Comparison of ENCODE assay signal across 8 mouse cellular contexts in genomic region chr2:26639838-26640830, GRCm38 (mm10). TPM values are rescaled to one million over a fixed set of nuclear protein-coding genes. Genes with fewer than 3 reads are reported as not detected.
A peak's percentile ranks its signal among the peaks of the same experiment; 100 is the strongest.
DNase-seq lines count a peak whose midpoint lies in the region; TF ChIP-seq lines count a peak whose summit lies in the region.

No protein-coding gene starts in this region.

- peaks cover 5% of the 10 kb centered on the region for H3K4me1 ChIP-seq in cortical plate, adult 2 months (ENCODE audit: control insufficient read depth, insufficient read depth, low read length)

- intact Hi-C loops in left cerebral cortex, adult 2 months (cut with DNase I) = loop anchor here (5.0 kb wide), 1 partner anchor 193 kb away; the partner anchor contains the start of gene Sec16a

- peaks cover 26% of the 10 kb centered on the region for H3K36me3 ChIP-seq in macrophage (ENCODE audit: inconsistent target)

- peak; percentile 74 for TF ChIP-seq CTCF in cortical plate, adult 2 months (IDR thresholded peaks at IDR 0.05; ENCODE audit: extremely low read depth, insufficient read depth, low read length)
- peak; percentile 99 for TF ChIP-seq CTCF in left cerebral cortex, adult 2 months (IDR thresholded peaks at IDR 0.05)

- peak overlapping the region; percentile 74 for H3K27ac ChIP-seq in cortical plate, adult 2 months (ENCODE audit: insufficient read depth, low read length)
- peak overlapping the region; percentile 89 for H3K27ac ChIP-seq in left cerebral cortex, adult 2 months
- H3K27ac ChIP-seq in macrophage = peak overlapping the region; percentile 84

- WGBS in macrophage (ENCODE audit: missing documents) = 3% methylated on average over 48 of the region's 49 CpGs

- peak overlapping the region; percentile 91 for H3K4me3 ChIP-seq in cortical plate, adult 2 months (ENCODE audit: insufficient read depth, low read length)
- peak overlapping the region; percentile 97 for H3K4me3 ChIP-seq in left cerebral cortex, adult 2 months
- peak overlapping the region; percentile 99 for H3K4me3 ChIP-seq in macrophage (ENCODE audit: inconsistent target)

- TF ChIP-seq POLR2A in cortical plate, adult 2 months (IDR thresholded peaks at IDR 0.05; ENCODE audit: extremely low read depth, insufficient read depth, low read length) = peak; percentile 99

- DNase-seq in adipocyte (ENCODE audit: low spot score) = peak; percentile 96
- DNase-seq in gastrocnemius, adult 8-10 months (ENCODE audit: low spot score in 2 of 2) = peak; percentile 92 to 93
- peak; percentile 88 for DNase-seq in hindlimb bud, embryonic 11.5 days (ENCODE audit: extremely low spot score, low read depth, low spot score)
- DNase-seq in left cerebral cortex, adult 2 months (ENCODE audit: extremely low spot score in 1 of 2, low spot score in 2 of 2) = peak; percentile 96 to 99
- DNase-seq in retina, postnatal 7 days (ENCODE audit: low read depth, low spot score) = peak; percentile 97
- DNase-seq in urinary bladder, adult 18-20 months (ENCODE audit: low spot score in 2 of 2) = peak; percentile 93 to 98

- H3K79me2 ChIP-seq in macrophage (ENCODE audit: inconsistent target) = peaks cover 28% of the 10 kb centered on the region

RNA-seq across cellular contexts. Expression of gene Fam69b, which starts 11.9 kb away (rescaled TPM):
- 88.8 and 95.7 TPM in 2 replicates for polyA plus RNA-seq in cortical plate, adult 2 months (2012; rRNA removed)
- 1 to 10 TPM; 1.3 to 2.1 (median 1.6) TPM for total RNA-seq in gastrocnemius, adult 8-10 months (2022)
- 10 to 100 TPM; 72.4 to 78.9 TPM for total RNA-seq in left cerebral cortex, adult 2 months (2021)
- total RNA-seq in macrophage (2018; cell fraction: chromatin; rRNA removed) = 1 to 10 TPM in 1 of 26 experiments, not detected in 25; 1.9 TPM
- under 1 TPM in 9 of 26 experiments, not detected in 17; 0.09 to 0.27 (median 0.11) TPM for total RNA-seq in macrophage (2018; cell fraction: cytosol; rRNA removed)
- under 1 TPM in 1 of 26 experiments, not detected in 25; 0.44 TPM for total RNA-seq in macrophage (2018; cell fraction: nucleus; rRNA removed)
- polyA plus RNA-seq in macrophage (2018) = 0.51 TPM in 1 of 3 replicates, not detected in the others

RNA-seq across cellular contexts. Expression of gene Lcn4, which starts 30.9 kb away (rescaled TPM):
- polyA plus RNA-seq in cortical plate, adult 2 months (2012; rRNA removed) = not detected in 2 replicates
- total RNA-seq in gastrocnemius, adult 8-10 months (2022) = not detected
- total RNA-seq in left cerebral cortex, adult 2 months (2021) = not detected
- not detected for total RNA-seq in macrophage (2018; cell fraction: chromatin; rRNA removed)
- total RNA-seq in macrophage (2018; cell fraction: cytosol; rRNA removed) = not detected
- total RNA-seq in macrophage (2018; cell fraction: nucleus; rRNA removed) = not detected
- polyA plus RNA-seq in macrophage (2018) = not detected in 3 replicates

RNA-seq across cellular contexts. Expression of gene Agpat2, which starts 35.9 kb away (rescaled TPM):
- polyA plus RNA-seq in cortical plate, adult 2 months (2012; rRNA removed) = 2.3 TPM in 2 replicates
- 1 to 10 TPM; 2.9 to 8.9 (median 5.6) TPM for total RNA-seq in gastrocnemius, adult 8-10 months (2022)
- 1 to 10 TPM; 1.3 to 1.8 TPM for total RNA-seq in left cerebral cortex, adult 2 months (2021)
- 10 to 100 TPM in 14 of 26 experiments, 1 to 10 TPM in 12; 2.1 to 27.3 (median 10.4) TPM for total RNA-seq in macrophage (2018; cell fraction: chromatin; rRNA removed)
- 10 to 100 TPM; 15.1 to 41.4 (median 22.9) TPM for total RNA-seq in macrophage (2018; cell fraction: cytosol; rRNA removed)
- total RNA-seq in macrophage (2018; cell fraction: nucleus; rRNA removed) = 10 to 100 TPM in 20 of 26 experiments, 1 to 10 TPM in 6; 6.4 to 27.3 (median 13.7) TPM
- 26.9 to 35.7 TPM (median 35.5 TPM) in 3 replicates for polyA plus RNA-seq in macrophage (2018)

RNA-seq across cellular contexts. Expression of gene Gm20532, which starts 53.7 kb away (rescaled TPM):
- not detected in 2 replicates for polyA plus RNA-seq in cortical plate, adult 2 months (2012; rRNA removed)
- total RNA-seq in gastrocnemius, adult 8-10 months (2022) = not detected
- not detected for total RNA-seq in left cerebral cortex, adult 2 months (2021)
- total RNA-seq in macrophage (2018; cell fraction: chromatin; rRNA removed) = not detected
- under 1 TPM in 1 of 26 experiments, not detected in 25; 0.14 TPM for total RNA-seq in macrophage (2018; cell fraction: cytosol; rRNA removed)
- not detected for total RNA-seq in macrophage (2018; cell fraction: nucleus; rRNA removed)
- 0.22 TPM in 1 of 3 replicates, not detected in the others for polyA plus RNA-seq in macrophage (2018)

Comparison
In these comparisons a context has a peak if more than half of its experiments do, and no peak if none do; other contexts are left out.
1. Peak in every context shown above with its lines: DNase-seq, H3K4me3 ChIP-seq and H3K27ac ChIP-seq.
2. RNA of gene Fam69b, which starts 11.9 kb away (total RNA-seq): 72.4 to 78.9 TPM in left cerebral cortex, adult 2 months; 1.3 to 2.1 TPM in gastrocnemius, adult 8-10 months; every median in the first group is over 10 times any median in the second.